Mouse (Mus musculus): ENCODE measurements at regions not wholly inside any gene's neighbourhood (a gene's known extent, or its start where the extent isn't known, plus 50 kb on each side); places are given as distances from the start of the nearest gene placed in this dataset.

GRCm38 (mm10) chr8:15244770-15245485, 199.1 kb upstream of the BB014433 start:
- DNase-seq, result no peak

GRCm38 (mm10) chr8:15235410-15235809, 189.5 kb upstream of the BB014433 start:
- no peak for DNase-seq

GRCm38 (mm10) chr8:15233241-15233640, 187.4 kb upstream of the BB014433 start:
- DNase-seq, result no peak

- no peak for DNase-seq
Observed at GRCm38 (mm10) chr8:15230217-15230616, 184.3 kb upstream of the BB014433 start.

- DNase-seq, result peak; percentile 17
Observed at GRCm38 (mm10) chr8:15221211-15221912, 175.5 kb upstream of the BB014433 start.

GRCm38 (mm10) chr8:15209856-15210521, 164.1 kb upstream of the BB014433 start:
- DNase-seq, result no peak

- no peak for DNase-seq
Observed at GRCm38 (mm10) chr8:15201556-15201955, 155.7 kb upstream of the BB014433 start.

GRCm38 (mm10) chr8:15190708-15191107, 144.8 kb upstream of the BB014433 start:
- no peak for DNase-seq

- DNase-seq, result no peak
Observed at GRCm38 (mm10) chr8:15189079-15189612, 143.3 kb upstream of the BB014433 start.

All from cerebellum, adult 9-10 months (tissue).